Mouse (Mus musculus): ENCODE measurements around the gene Rbm14. TPM values are rescaled to one million over a fixed set of nuclear protein-coding genes. Genes with fewer than 3 reads are reported as not detected.
A peak's percentile ranks its signal among the peaks of the same experiment; 100 is the strongest.
"Not testable (repeated sequence)": the region's sequence is repeated elsewhere in the genome, so short reads cannot be mapped to it uniquely, and the experiment has no call there.

Gene Rbm14
- polyA plus RNA-seq, 1 experiment from 2014 or later: 40.2 TPM

- peak within 1 kb of the TSS; percentile 83 for H3K9ac ChIP-seq
- no peaks in the 10 kb centered on the region for H3K36me3 ChIP-seq
- WGBS: under 1% methylated on average over 25 of the region's 25 CpGs
- no peak within 1 kb of the TSS for H3K27ac ChIP-seq
- ATAC-seq (replicated peaks; ENCODE audit: insufficient number of reproducible peaks, insufficient read depth, low FRiP score, low read depth): peak; percentile 99
- peaks cover 29% of the 10 kb centered on the region for H3K27me3 ChIP-seq
- H3K4me1 ChIP-seq (replicated peaks): peaks cover 13% of the 10 kb centered on the region
- no peaks in the 10 kb centered on the region for H3K9me3 ChIP-seq (replicated peaks)
- H3K4me2 ChIP-seq: peak within 1 kb of the TSS; percentile 95
- H3K4me3 ChIP-seq: peak within 1 kb of the TSS; percentile 64
These were observed 27.7 kb upstream of the Rbm14 start, which contains the start of the genes Ccs and Ccdc87 for GRCm38 (mm10) chr19:4839149-4839548. Gene Ccs, minus strand, starts transcription at chr19:4839332. Gene Ccdc87, plus strand, starts transcription at chr19:4839366.

- Histone ChIP-seq H3K9me3 (replicated peaks) (no peaks in the 10 kb centered on the region), H3K9ac (peak overlapping the region; percentile 83), H3K4me2 (peak overlapping the region; percentile 95), H3K27me3 (peaks cover 29% of the 10 kb centered on the region), H3K27ac (no peak overlapping the region), H3K4me1 (replicated peaks) (peaks cover 13% of the 10 kb centered on the region), H3K36me3 (no peaks in the 10 kb centered on the region), H3K4me3 (peak overlapping the region; percentile 64)
- 25% methylated on average over 10 of the region's 10 CpGs for WGBS
- no peak for ATAC-seq (replicated peaks; ENCODE audit: insufficient number of reproducible peaks, insufficient read depth, low FRiP score, low read depth)
These were observed 27.2 kb upstream of the Rbm14 start for GRCm38 (mm10) chr19:4838526-4839140.

GRCm38 (mm10) chr19:4837049-4837448, 25.6 kb upstream of the Rbm14 start:
- no peak for ATAC-seq (replicated peaks; ENCODE audit: insufficient number of reproducible peaks, insufficient read depth, low FRiP score, low read depth)
- 89% methylated on average over 6 of the region's 6 CpGs for WGBS
- no peak overlapping the region for H3K4me2 ChIP-seq
- no peak overlapping the region for H3K27ac ChIP-seq
- H3K9me3 ChIP-seq (replicated peaks): no peaks in the 10 kb centered on the region
- peaks cover 13% of the 10 kb centered on the region for H3K4me1 ChIP-seq (replicated peaks)
- H3K27me3 ChIP-seq: peaks cover 23% of the 10 kb centered on the region
- H3K4me3 ChIP-seq: no peak overlapping the region
- peaks cover 9% of the 10 kb centered on the region for H3K36me3 ChIP-seq
- no peak overlapping the region for H3K9ac ChIP-seq

GRCm38 (mm10) chr19:4836096-4836495, 24.7 kb upstream of the Rbm14 start:
- Histone ChIP-seq H3K36me3 (peaks cover 9% of the 10 kb centered on the region), H3K4me2 (no peak overlapping the region), H3K4me1 (replicated peaks) (peaks cover 13% of the 10 kb centered on the region), H3K27me3 (peaks cover 14% of the 10 kb centered on the region), H3K27ac (no peak overlapping the region), H3K9ac (no peak overlapping the region), H3K9me3 (replicated peaks) (no peaks in the 10 kb centered on the region), H3K4me3 (no peak overlapping the region)
- ATAC-seq (replicated peaks; ENCODE audit: insufficient number of reproducible peaks, insufficient read depth, low FRiP score, low read depth): no peak
- WGBS: 65% methylated on average over 2 of the region's 2 CpGs

GRCm38 (mm10) chr19:4833977-4834376, 22.5 kb upstream of the Rbm14 start:
- Histone ChIP-seq H3K4me1 (replicated peaks) (peaks cover 10% of the 10 kb centered on the region), H3K27me3 (no peaks in the 10 kb centered on the region), H3K4me3 (no peak overlapping the region), H3K36me3 (peaks cover 16% of the 10 kb centered on the region), H3K4me2 (no peak overlapping the region), H3K9me3 (replicated peaks) (no peaks in the 10 kb centered on the region), H3K9ac (no peak overlapping the region), H3K27ac (no peak overlapping the region)
- WGBS: 85% methylated on average over 8 of the region's 8 CpGs
- no peak for ATAC-seq (replicated peaks; ENCODE audit: insufficient number of reproducible peaks, insufficient read depth, low FRiP score, low read depth)

- H3K4me3 ChIP-seq: no peak overlapping the region
- no peaks in the 10 kb centered on the region for H3K9me3 ChIP-seq (replicated peaks)
- H3K4me1 ChIP-seq (replicated peaks): peaks cover 2% of the 10 kb centered on the region; the same call in 1 of the 2 replicates
- H3K27me3 ChIP-seq: no peaks in the 10 kb centered on the region
- H3K27ac ChIP-seq: no peak overlapping the region
- no peak overlapping the region for H3K9ac ChIP-seq
- peaks cover 25% of the 10 kb centered on the region for H3K36me3 ChIP-seq
- no peak overlapping the region for H3K4me2 ChIP-seq
- ATAC-seq (replicated peaks; ENCODE audit: insufficient number of reproducible peaks, insufficient read depth, low FRiP score, low read depth): no peak
- WGBS: 61% methylated on average over 7 of the region's 7 CpGs
These were observed 17.7 kb upstream of the Rbm14 start for GRCm38 (mm10) chr19:4829156-4829555.

GRCm38 (mm10) chr19:4828444-4829114, 17.1 kb upstream of the Rbm14 start:
- H3K36me3 ChIP-seq: peaks cover 26% of the 10 kb centered on the region
- no peak for ATAC-seq (replicated peaks; ENCODE audit: insufficient number of reproducible peaks, insufficient read depth, low FRiP score, low read depth)
- no peak overlapping the region for H3K4me3 ChIP-seq
- no peak overlapping the region for H3K4me2 ChIP-seq
- H3K27ac ChIP-seq: no peak overlapping the region
- H3K4me1 ChIP-seq (replicated peaks): peaks cover 2% of the 10 kb centered on the region; the same call in 1 of the 2 replicates
- WGBS: 58% methylated on average over 16 of the region's 16 CpGs
- no peaks in the 10 kb centered on the region for H3K27me3 ChIP-seq
- no peak overlapping the region for H3K9ac ChIP-seq
- H3K9me3 ChIP-seq (replicated peaks): no peaks in the 10 kb centered on the region

GRCm38 (mm10) chr19:4820678-4821303, 9.4 kb upstream of the Rbm14 start:
- Histone ChIP-seq H3K36me3 (peaks cover 10% of the 10 kb centered on the region; the same call in 1 of the 2 replicates), H3K27ac (no peak overlapping the region), H3K9me3 (replicated peaks) (no peaks in the 10 kb centered on the region), H3K4me2 (no peak overlapping the region), H3K27me3 (no peaks in the 10 kb centered on the region), H3K4me1 (replicated peaks) (0 out of 2 replicates have a peak, but pooled peaks cover 3% of the 10 kb centered on the region), H3K4me3 (no peak overlapping the region), H3K9ac (no peak overlapping the region)
- 0 out of 2 replicates have a peak, but pooled peaks have one; percentile 14 for ATAC-seq (replicated peaks; ENCODE audit: insufficient number of reproducible peaks, insufficient read depth, low FRiP score, low read depth)
- 48% methylated on average over 5 of the region's 5 CpGs for whole genome bisulfite sequencing

GRCm38 (mm10) chr19:4817182-4817835, 5.9 kb upstream of the Rbm14 start:
- Histone ChIP-seq H3K9me3 (replicated peaks) (no peaks in the 10 kb centered on the region; the same call in 1 of the 2 replicates), H3K4me3 (no peak overlapping the region), H3K4me1 (replicated peaks) (0 out of 2 replicates have a peak, but pooled peaks cover 5% of the 10 kb centered on the region), H3K4me2 (no peak overlapping the region), H3K27ac (no peak overlapping the region), H3K9ac (no peak overlapping the region), H3K36me3 (no peaks in the 10 kb centered on the region), H3K27me3 (no peaks in the 10 kb centered on the region)
- no peak for ATAC-seq (replicated peaks; ENCODE audit: insufficient number of reproducible peaks, insufficient read depth, low FRiP score, low read depth)
- 64% methylated on average over 1 of the region's 1 CpGs for WGBS

GRCm38 (mm10) chr19:4813015-4813414, 1.6 kb upstream of the Rbm14 start:
- peaks cover 18% of the 10 kb centered on the region for H3K4me1 ChIP-seq (replicated peaks)
- H3K9ac ChIP-seq: no peak overlapping the region
- H3K36me3 ChIP-seq: no peaks in the 10 kb centered on the region
- ATAC-seq (replicated peaks; ENCODE audit: insufficient number of reproducible peaks, insufficient read depth, low FRiP score, low read depth): no peak
- H3K4me3 ChIP-seq: no peak overlapping the region
- H3K4me2 ChIP-seq: no peak overlapping the region
- H3K27ac ChIP-seq: no peak overlapping the region
- WGBS: 79% methylated on average over 6 of the region's 6 CpGs
- no peaks in the 10 kb centered on the region for H3K27me3 ChIP-seq
- H3K9me3 ChIP-seq (replicated peaks): no peaks in the 10 kb centered on the region; the same call in 1 of the 2 replicates

GRCm38 (mm10) chr19:4812334-4812949, 1.0 kb upstream of the Rbm14 start:
- H3K4me3 ChIP-seq: peak overlapping the region; percentile 83
- WGBS: 73% methylated on average over 8 of the region's 8 CpGs
- not testable (repeated sequence) for H3K27me3 ChIP-seq; H3K9me3 ChIP-seq (replicated peaks); ATAC-seq (replicated peaks; ENCODE audit: insufficient number of reproducible peaks, insufficient read depth, low FRiP score, low read depth); H3K36me3 ChIP-seq
- H3K4me2 ChIP-seq: peak overlapping the region; percentile 58
- H3K9ac ChIP-seq: peak overlapping the region; percentile 84
- peak overlapping the region; percentile 93 for H3K27ac ChIP-seq
- H3K4me1 ChIP-seq (replicated peaks): peaks cover 19% of the 10 kb centered on the region

Data from heart, embryonic 15.5 days (tissue).